Mouse (Mus musculus): ENCODE measurements around the gene Tex101. TPM values are rescaled to one million over a fixed set of nuclear protein-coding genes. Genes with fewer than 3 reads are reported as not detected.

The Tex101 gene
- polyA plus RNA-seq (2012; rRNA removed; ENCODE audit: low replicate concordance) = not detected in 2 replicates

DNA sequence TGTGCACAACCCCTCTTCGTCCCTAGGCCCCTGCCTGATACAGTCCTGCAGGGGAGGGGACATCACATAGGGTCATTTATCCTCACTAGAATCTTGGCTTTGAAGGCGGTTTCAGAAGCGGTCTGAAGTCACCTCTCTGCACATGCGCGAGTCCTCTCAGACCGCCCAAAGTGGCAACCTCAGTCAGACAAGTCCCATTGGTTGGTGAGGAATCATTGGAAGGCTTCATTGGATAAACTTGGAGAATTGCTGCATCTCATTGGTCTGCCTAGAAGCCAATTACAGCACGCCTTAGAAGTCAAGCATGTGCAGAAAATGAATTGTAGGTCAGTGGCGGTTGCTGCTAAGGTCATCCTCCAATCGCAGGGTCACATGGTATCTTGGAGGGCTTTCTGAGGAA, at the start of gene Tex101:
Tex101 (minus strand) TSS at position 101 of the 400 bp plus-strand sequence.

DNA sequence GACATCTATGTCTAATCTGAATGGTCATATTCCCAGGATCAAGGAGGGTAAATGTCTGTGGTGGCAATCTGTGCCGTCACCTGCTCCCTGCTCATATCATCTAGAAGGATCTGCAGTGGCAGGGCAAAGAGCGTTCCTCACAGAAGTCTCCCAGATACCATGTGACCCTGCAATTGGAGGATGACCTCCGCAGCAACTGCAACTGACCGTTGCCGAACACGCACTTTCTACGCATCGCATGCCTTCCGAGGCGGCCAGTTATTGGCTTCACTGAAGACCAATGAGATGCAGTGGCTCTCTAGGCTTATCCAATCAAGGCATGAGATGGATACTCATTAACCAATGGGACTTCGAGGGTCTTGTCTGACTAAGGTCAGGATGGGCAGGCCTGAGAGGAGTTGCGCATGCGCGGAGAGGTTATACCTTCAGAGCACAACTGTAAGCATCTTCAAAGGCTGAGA, 32.4 kb upstream of the Tex101 start, which contains the start of gene BC049730:
BC049730 (plus strand) TSS at position 411 of the 461 bp plus-strand sequence.

DNA sequence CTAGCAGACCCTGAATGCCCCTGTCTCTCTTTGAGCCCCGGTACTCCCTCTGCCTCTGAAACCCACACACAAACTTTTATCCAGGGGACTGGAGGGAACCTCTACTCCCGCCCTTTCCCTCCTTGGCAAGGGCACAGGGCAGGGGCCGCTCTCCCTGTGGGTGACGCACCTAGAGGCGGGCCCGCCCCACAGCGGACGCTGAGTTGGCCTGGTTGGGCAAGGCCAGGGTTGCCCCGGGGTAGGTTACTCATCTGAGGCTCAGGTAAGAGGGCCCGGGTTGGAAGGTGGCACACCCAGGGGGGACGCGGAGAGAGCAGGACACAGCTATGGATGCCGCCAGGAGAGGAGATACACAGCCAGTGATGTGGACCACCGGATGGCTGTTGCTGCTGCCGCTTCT, 40.2 kb downstream of the Tex101 start, which contains the start of gene Lypd3:
Lypd3 (plus strand) TSS at position 287 of the 400 bp plus-strand sequence.

Other genes starting within 250 kb of the Tex101 start
- gene Irgc1, start 224.4 kb downstream of the Tex101 start, polyA plus RNA-seq (2012; rRNA removed; ENCODE audit: low replicate concordance) = 0.07 and 0.47 TPM in 2 replicates
- gene Plaur, start 214.2 kb downstream of the Tex101 start, polyA plus RNA-seq (2012; rRNA removed; ENCODE audit: low replicate concordance) = 7.9 and 12.8 TPM in 2 replicates
- gene Cadm4, start 194.7 kb downstream of the Tex101 start, polyA plus RNA-seq (2012; rRNA removed; ENCODE audit: low replicate concordance) = 2.1 and 3.5 TPM in 2 replicates
- gene Zfp428, start 169.7 kb downstream of the Tex101 start, polyA plus RNA-seq (2012; rRNA removed; ENCODE audit: low replicate concordance) = 15.2 and 23.5 TPM in 2 replicates
- gene AC161166.1, start 164.2 kb downstream of the Tex101 start, polyA plus RNA-seq (2012; rRNA removed; ENCODE audit: low replicate concordance) = 0.13 TPM in 1 of 2 replicates, not detected in the other
- gene Irgq, start 146.0 kb downstream of the Tex101 start, polyA plus RNA-seq (2012; rRNA removed; ENCODE audit: low replicate concordance) = 7.7 and 8.1 TPM in 2 replicates
- gene Pinlyp, start 130.6 kb downstream of the Tex101 start, polyA plus RNA-seq (2012; rRNA removed; ENCODE audit: low replicate concordance) = not detected in 2 replicates
- 20.9 and 29.8 TPM in 2 replicates for gene Xrcc1, start 130.4 kb downstream of the Tex101 start, polyA plus RNA-seq (2012; rRNA removed; ENCODE audit: low replicate concordance)
- 54.1 and 78.1 TPM in 2 replicates for gene Ethe1, start 89.1 kb downstream of the Tex101 start, polyA plus RNA-seq (2012; rRNA removed; ENCODE audit: low replicate concordance)
- gene Zfp575, start 89.0 kb downstream of the Tex101 start, polyA plus RNA-seq (2012; rRNA removed; ENCODE audit: low replicate concordance) = 0.92 and 0.98 TPM in 2 replicates
- 6.1 and 9.5 TPM in 2 replicates for gene Phldb3, start 65.9 kb downstream of the Tex101 start, polyA plus RNA-seq (2012; rRNA removed; ENCODE audit: low replicate concordance)
- gene Lypd3, start 40.1 kb downstream of the Tex101 start, polyA plus RNA-seq (2012; rRNA removed; ENCODE audit: low replicate concordance) = 0.14 and 0.26 TPM in 2 replicates
- not detected in 2 replicates for gene BC049730, start 32.6 kb upstream of the Tex101 start, polyA plus RNA-seq (2012; rRNA removed; ENCODE audit: low replicate concordance)
- not detected in 2 replicates for gene Gm4763, start 50.2 kb upstream of the Tex101 start, polyA plus RNA-seq (2012; rRNA removed; ENCODE audit: low replicate concordance)
- gene Cd177, start 83.6 kb upstream of the Tex101 start, polyA plus RNA-seq (2012; rRNA removed; ENCODE audit: low replicate concordance) = 2.4 and 6.6 TPM in 2 replicates
- gene Ceacam10, start 100.5 kb upstream of the Tex101 start, polyA plus RNA-seq (2012; rRNA removed; ENCODE audit: low replicate concordance) = 3.0 and 4.2 TPM in 2 replicates
- gene Gm9844, start 185.5 kb upstream of the Tex101 start, polyA plus RNA-seq (2012; rRNA removed; ENCODE audit: low replicate concordance) = 0.31 TPM in 1 of 2 replicates, not detected in the other
- not detected in 2 replicates for gene Lypd4, start 193.3 kb upstream of the Tex101 start, polyA plus RNA-seq (2012; rRNA removed; ENCODE audit: low replicate concordance)
- not detected in 2 replicates for gene Dmrtc2, start 193.4 kb upstream of the Tex101 start, polyA plus RNA-seq (2012; rRNA removed; ENCODE audit: low replicate concordance)
- 315 and 337 TPM in 2 replicates for gene Rps19, start 207.7 kb upstream of the Tex101 start, polyA plus RNA-seq (2012; rRNA removed; ENCODE audit: low replicate concordance)
- 31.8 and 52.6 TPM in 2 replicates for gene Cd79a, start 220.7 kb upstream of the Tex101 start, polyA plus RNA-seq (2012; rRNA removed; ENCODE audit: low replicate concordance)
- 128 and 140 TPM in 2 replicates for gene Arhgef1, start 226.2 kb upstream of the Tex101 start, polyA plus RNA-seq (2012; rRNA removed; ENCODE audit: low replicate concordance)